Mouse (Mus musculus): Measurements from ENCODE around the gene Lmtk2.
A peak's percentile ranks its signal among the peaks of the same experiment; 100 is the strongest.

The Lmtk2 gene

GRCm38 (mm10) chr5:144100149-144100935, at the start of gene Lmtk2:
Gene Lmtk2 (plus strand): TSS chr5:144100436.
- DNase-seq = peak; percentile 97

GRCm38 (mm10) chr5:144051268-144051667, 49.0 kb upstream of the Lmtk2 start:
- DNase-seq = no peak

GRCm38 (mm10) chr5:144053450-144053849, 46.8 kb upstream of the Lmtk2 start:
- no peak for DNase-seq

- DNase-seq = no peak
Measured at GRCm38 (mm10) chr5:144054340-144054739, 45.9 kb upstream of the Lmtk2 start.

GRCm38 (mm10) chr5:144064093-144064492, 36.1 kb upstream of the Lmtk2 start:
- DNase-seq = no peak

GRCm38 (mm10) chr5:144066036-144066435, 34.2 kb upstream of the Lmtk2 start:
- no peak for DNase-seq

- no peak for DNase-seq
Measured at GRCm38 (mm10) chr5:144070064-144070463, 30.2 kb upstream of the Lmtk2 start.

- DNase-seq = no peak
Measured at GRCm38 (mm10) chr5:144071249-144071648, 29.0 kb upstream of the Lmtk2 start.

- no peak for DNase-seq
Measured at GRCm38 (mm10) chr5:144077541-144077940, 22.7 kb upstream of the Lmtk2 start.

GRCm38 (mm10) chr5:144080886-144081285, 19.4 kb upstream of the Lmtk2 start:
- DNase-seq = no peak

- no peak for DNase-seq
Measured at GRCm38 (mm10) chr5:144082006-144082405, 18.2 kb upstream of the Lmtk2 start.

- no peak for DNase-seq
Measured at GRCm38 (mm10) chr5:144083521-144083920, 16.7 kb upstream of the Lmtk2 start.

GRCm38 (mm10) chr5:144084271-144084670, 16.0 kb upstream of the Lmtk2 start:
- no peak for DNase-seq

- no peak for DNase-seq
Measured at GRCm38 (mm10) chr5:144085696-144086095, 14.5 kb upstream of the Lmtk2 start.

- DNase-seq = no peak
Measured at GRCm38 (mm10) chr5:144086494-144086893, 13.7 kb upstream of the Lmtk2 start.

- DNase-seq = no peak
Measured at GRCm38 (mm10) chr5:144088354-144088753, 11.9 kb upstream of the Lmtk2 start.

GRCm38 (mm10) chr5:144095461-144095970, 4.7 kb upstream of the Lmtk2 start:
- no peak for DNase-seq

- no peak for DNase-seq
Measured at GRCm38 (mm10) chr5:144097902-144098639, 2.2 kb upstream of the Lmtk2 start.

GRCm38 (mm10) chr5:144098640-144098929, 1.7 kb upstream of the Lmtk2 start:
- DNase-seq = no peak

- DNase-seq = no peak
Measured at GRCm38 (mm10) chr5:144100948-144101347, 712 bp downstream of the Lmtk2 start.

- no peak for DNase-seq
Measured at GRCm38 (mm10) chr5:144105070-144105469, 4.8 kb downstream of the Lmtk2 start.

- no peak for DNase-seq
Measured at GRCm38 (mm10) chr5:144105471-144106129, 5.4 kb downstream of the Lmtk2 start.

GRCm38 (mm10) chr5:144106130-144106510, 5.9 kb downstream of the Lmtk2 start:
- DNase-seq = no peak

- no peak for DNase-seq
Measured at GRCm38 (mm10) chr5:144109201-144109600, 9.0 kb downstream of the Lmtk2 start.

Data from right cerebral cortex, postnatal 25 days (tissue).